Mouse (Mus musculus) bone marrow, adult 2 months (tissue): ENCODE results near the gene Atp4a.

ENCODE experiments used
- CTCF ChIP-seq: fragments of 200-500 bp; IDR thresholded peaks from 2 replicates; pipeline ENCODE4 v1.5.1; 2011; ENCODE audit warnings: low read length, control low read depth; ENCODE audit not compliant: control insufficient read depth, insufficient read depth
- POLR2A ChIP-seq: fragments of 200-500 bp; IDR thresholded peaks from 2 replicates; pipeline ENCODE4 v1.6.1; 2011; ENCODE audit warnings: low read depth, mild to moderate bottlenecking, control low read depth, low read length, borderline replicate concordance; ENCODE audit not compliant: control insufficient read depth

GRCm38 (mm10) chr7:30729396-30730063 is 17.5 kb downstream of the Atp4a start, which contains the start of gene Tmem147:
- TF ChIP-seq CTCF (peak; percentile 8; the same call in 1 of the 2 replicates), POLR2A (peak; percentile 61; the same call in 1 of the 2 replicates)
